Comparison of ENCODE assay signal across 13 mouse cellular contexts in genomic region chr11:75469261-75469660, GRCm38 (mm10). TPM values are rescaled to one million over a fixed set of nuclear protein-coding genes. Genes with fewer than 3 reads are reported as not detected.
"Had no signal": no experiment of that assay in that cellular context is flagged by ENCODE, and none has a peak within 500 bp of the region (broad histone marks: within the 10 kb centered on the region; RNA-seq: fewer than 3 reads in every experiment).

No protein-coding gene starts in this region.

- ATAC-seq: hindbrain, embryonic 16.5 days; inflammation-experienced regulatory T-cells, adult 6 months; midbrain, embryonic 13.5 days had no signal

- H3K27ac ChIP-seq: kidney, postnatal 0 days; left cerebral cortex, adult 2 months; limb, embryonic 10.5 days; midbrain, embryonic 13.5 days; neural tube, embryonic 15.5 days; stomach, postnatal 0 days had no signal

- DNase-seq: lung, adult 18-20 months; right cerebral cortex, adult 18-20 months; right cerebral cortex, postnatal 25 days; thymus, postnatal 4 days had no signal

- H3K4me2 ChIP-seq: midbrain, embryonic 13.5 days; neural tube, embryonic 15.5 days had no signal

- H3K4me3 ChIP-seq: left cerebral cortex, adult 2 months; limb, embryonic 10.5 days; midbrain, embryonic 13.5 days; neural tube, embryonic 15.5 days had no signal

- H3K9me3 ChIP-seq: limb, embryonic 10.5 days; midbrain, embryonic 13.5 days; neural tube, embryonic 15.5 days had no signal

- H3K27me3 ChIP-seq: neural tube, embryonic 15.5 days had no signal

- H3K9ac ChIP-seq: midbrain, embryonic 13.5 days; neural tube, embryonic 15.5 days had no signal

RNA-seq across cellular contexts. Expression of gene Serpinf2, which starts 29.9 kb away (rescaled TPM):
- polyA plus RNA-seq: inflammation-experienced regulatory T-cells, adult 6 months; limb, embryonic 10.5 days; midbrain, postnatal 0 days had no signal

RNA-seq across cellular contexts. Expression of gene Rilp, which starts 40.6 kb away (rescaled TPM):
- polyA plus RNA-seq: inflammation-experienced regulatory T-cells, adult 6 months had no signal
